Mouse (Mus musculus) stomach, postnatal 0 days (tissue): Measurements from ENCODE around the gene Rab15. TPM values are rescaled to one million over a fixed set of nuclear protein-coding genes. Genes with fewer than 3 reads are reported as not detected.

Experiments used
- ATAC-seq: fragments of 200-750 bp; cut with Nextera tagmentation; 2 replicates; pipeline ENCODE4 v1.8.0; 2017; ENCODE audit not compliant: low FRiP score, low TSS enrichment
- DNase-seq: peaks from one replicate; pipeline ENCODE4 v3.0.0-alpha.2; 2016; ENCODE audit warnings: low spot score
- H3K27ac ChIP-seq: fragments of 300-500 bp; sonication (generic); replicated peaks from 2 replicates; pipeline ENCODE4 v1.5.1; 2014; ENCODE audit warnings: mild to moderate bottlenecking, control low read depth
- H3K27me3 ChIP-seq: fragments of 300-500 bp; sonication (generic); 2 replicates; pipeline ENCODE4 v1.6.1; 2014; ENCODE audit warnings: low read length; ENCODE audit not compliant: control insufficient read depth, insufficient read depth
- H3K36me3 ChIP-seq: fragments of 300-500 bp; sonication (generic); 2 replicates; pipeline ENCODE4 v1.6.1; 2014; ENCODE audit warnings: low read length, mixed read lengths; ENCODE audit not compliant: control insufficient read depth, insufficient read depth
- H3K4me1 ChIP-seq: fragments of 300-500 bp; sonication (generic); replicated peaks from 2 replicates; pipeline ENCODE4 v1.6.1; 2014; ENCODE audit warnings: antibody characterized with exemption; ENCODE audit not compliant: control insufficient read depth, insufficient read depth
- H3K4me2 ChIP-seq: fragments of 300-500 bp; sonication (generic); replicated peaks from 2 replicates; pipeline ENCODE4 v1.6.1; 2014; ENCODE audit warnings: low read depth, mild to moderate bottlenecking, control low read depth, moderate library complexity
- H3K4me3 ChIP-seq: fragments of 300-500 bp; sonication (generic); 2 replicates; pipeline ENCODE4 v1.5.1; 2014; ENCODE audit warnings: low read depth, low read length, control low read depth
- H3K9ac ChIP-seq: fragments of 300-500 bp; sonication (generic); 2 replicates; pipeline ENCODE4 v1.6.1; 2014; ENCODE audit warnings: mild to moderate bottlenecking, low read length, control low read depth, mixed read lengths
- H3K9me3 ChIP-seq: fragments of 300-500 bp; sonication (generic); 2 replicates; pipeline ENCODE4 v1.6.1; 2016; ENCODE audit warnings: low read length; ENCODE audit not compliant: control insufficient read depth
- CTCF ChIP-seq: IDR thresholded peaks from 2 replicates; pipeline ENCODE4 v1.5.1; 2016; ENCODE audit warnings: antibody characterized with exemption, low read depth, mild to moderate bottlenecking, moderate library complexity
- EP300 ChIP-seq: optimal IDR thresholded peaks from 2 replicates; pipeline ENCODE3; 2016; ENCODE audit warnings: antibody characterized with exemption
- WGBS: fragments of 180-500 bp; shearing (Covaris S2); extraction: QIAGEN DNeasy Blood & Tissue Kit; methylation state at CpG from one replicate; pipeline ENCODE4 v1.1.7; 2014; 5-methylcytosine and 5-hydroxymethylcytosine counted together
- polyA plus RNA-seq: library from polyadenylated mRNA; unstranded; fragments of >200 nt; fragmentation: Nextera tagmentation; extraction: Ambion mirVana; gene quantifications from 2 replicates; pipeline ENCODE4 v1.2.1, GENCODE M21; 2015

Rab15 gene
- polyA plus RNA-seq, 1 experiment from 2014 or later: 24.0 TPM

- Histone ChIP-seq H3K27ac (no peak overlapping the region; the same call in 1 of the 2 replicates), H3K4me3 (0 out of 2 replicates have a peak overlapping the region, but pooled peaks have one; percentile 71), H3K9ac (no peak overlapping the region), H3K4me1 (peaks cover 9% of the 10 kb centered on the region; the same call in 1 of the 2 replicates), H3K4me2 (peak overlapping the region; percentile 20; the same call in 1 of the 2 replicates), H3K9me3 (no peaks in the 10 kb centered on the region), H3K36me3 (no peaks in the 10 kb centered on the region), H3K27me3 (no peaks in the 10 kb centered on the region)
- DNase-seq: no peak
- 44% methylated on average over 4 of the region's 4 CpGs for WGBS
- TF ChIP-seq CTCF (no peak), EP300 (no peak)
- ATAC-seq: no peak
Measured at GRCm38 (mm10) chr12:76820615-76821014, 2.1 kb downstream of the Rab15 start.

DNA sequence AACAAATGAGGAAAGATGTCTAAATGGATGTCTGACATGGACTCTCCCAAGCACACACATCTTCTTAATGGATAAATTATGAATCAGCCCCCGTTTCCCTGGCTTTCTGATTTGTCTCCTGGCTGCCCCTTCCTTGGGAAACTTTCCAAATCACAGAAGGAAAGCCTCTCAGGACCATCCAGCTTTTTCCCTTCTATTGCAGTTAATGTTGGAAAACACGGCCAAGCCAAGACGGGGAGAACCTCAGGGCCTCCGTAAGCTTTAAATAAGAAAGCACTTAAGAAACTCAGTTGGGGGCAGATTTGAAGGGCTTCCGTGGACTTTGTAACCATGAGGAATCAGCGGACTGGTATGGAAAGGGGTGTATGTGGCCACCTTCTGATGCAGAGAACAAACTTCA lies 2.9 kb downstream of the Rab15 start:
- H3K27ac ChIP-seq: no peak overlapping the region; the same call in 1 of the 2 replicates
- peaks cover 9% of the 10 kb centered on the region; the same call in 1 of the 2 replicates for H3K4me1 ChIP-seq
- 46% methylated on average over 6 of the region's 6 CpGs for WGBS
- no peak for DNase-seq
- no peaks in the 10 kb centered on the region for H3K36me3 ChIP-seq
- no peak for ATAC-seq
- H3K9me3 ChIP-seq: no peaks in the 10 kb centered on the region
- H3K4me3 ChIP-seq: no peak overlapping the region
- no peak overlapping the region for H3K4me2 ChIP-seq
- TF ChIP-seq CTCF (no peak), EP300 (no peak)
- H3K27me3 ChIP-seq: no peaks in the 10 kb centered on the region
- H3K9ac ChIP-seq: no peak overlapping the region

GRCm38 (mm10) chr12:76818908-76819307 lies 3.8 kb downstream of the Rab15 start:
- Histone ChIP-seq H3K27ac (peak overlapping the region; percentile 84; the same call in 1 of the 2 replicates), H3K4me1 (peaks cover 9% of the 10 kb centered on the region; the same call in 1 of the 2 replicates), H3K27me3 (no peaks in the 10 kb centered on the region), H3K4me3 (no peak overlapping the region), H3K9me3 (no peaks in the 10 kb centered on the region), H3K36me3 (no peaks in the 10 kb centered on the region), H3K4me2 (no peak overlapping the region), H3K9ac (no peak overlapping the region)
- TF ChIP-seq CTCF: no peak
- no peak for TF ChIP-seq EP300
- DNase-seq (no peak), ATAC-seq (no peak)
- WGBS: 70% methylated on average over 9 of the region's 9 CpGs

GRCm38 (mm10) chr12:76818120-76818519 lies 4.6 kb downstream of the Rab15 start:
- 0 out of 2 replicates have a peak overlapping the region, but pooled peaks have one; percentile 8 for H3K4me2 ChIP-seq
- 53% methylated on average over 4 of the region's 4 CpGs for WGBS
- peaks cover 9% of the 10 kb centered on the region; the same call in 1 of the 2 replicates for H3K4me1 ChIP-seq

GRCm38 (mm10) chr12:76817176-76817575 lies 5.5 kb downstream of the Rab15 start:
- no peak for ATAC-seq
- WGBS: 54% methylated on average over 4 of the region's 4 CpGs
- DNase-seq: no peak
- no peaks in the 10 kb centered on the region for H3K36me3 ChIP-seq
- no peaks in the 10 kb centered on the region for H3K9me3 ChIP-seq
- H3K9ac ChIP-seq: no peak overlapping the region
- TF ChIP-seq EP300 (no peak), CTCF (no peak)
- peaks cover 9% of the 10 kb centered on the region; the same call in 1 of the 2 replicates for H3K4me1 ChIP-seq
- no peaks in the 10 kb centered on the region for H3K27me3 ChIP-seq
- no peak overlapping the region for H3K4me3 ChIP-seq
- H3K4me2 ChIP-seq: no peak overlapping the region
- no peak overlapping the region for H3K27ac ChIP-seq

More at GRCm38 (mm10) chr12:76818120-76818519, 4.6 kb downstream of the Rab15 start:
- no peaks in the 10 kb centered on the region for H3K9me3 ChIP-seq
- no peak overlapping the region for H3K4me3 ChIP-seq
- peak; percentile 86 for ATAC-seq
- peak overlapping the region; percentile 84 for H3K27ac ChIP-seq
- no peaks in the 10 kb centered on the region for H3K27me3 ChIP-seq
- peak; percentile 83 for DNase-seq
- TF ChIP-seq EP300 (peak; percentile 73), CTCF (no peak)
- H3K9ac ChIP-seq: no peak overlapping the region
- no peaks in the 10 kb centered on the region for H3K36me3 ChIP-seq

DNA sequence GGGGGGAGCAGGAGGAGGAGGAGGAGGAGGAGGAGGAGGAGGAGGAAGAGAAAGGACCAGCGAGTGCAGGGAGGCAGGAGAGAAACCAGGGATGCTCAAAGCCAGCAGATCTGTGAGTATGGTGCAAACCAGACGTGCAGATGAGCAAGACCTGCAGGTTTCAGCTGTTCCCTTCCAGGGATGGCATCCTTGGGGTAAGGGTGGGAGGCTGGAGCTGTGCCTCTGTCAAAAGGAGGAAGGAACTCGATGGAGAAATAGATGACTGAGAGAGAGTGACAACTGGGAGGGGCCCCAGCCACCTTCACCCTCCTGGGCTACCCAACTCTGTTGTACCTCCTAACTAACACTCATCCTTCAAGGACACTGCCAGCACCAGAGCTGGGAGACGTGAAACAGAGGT lies 6.0 kb downstream of the Rab15 start:
- Histone ChIP-seq H3K9me3 (no peaks in the 10 kb centered on the region), H3K27me3 (no peaks in the 10 kb centered on the region), H3K4me3 (no peak overlapping the region), H3K36me3 (no peaks in the 10 kb centered on the region), H3K27ac (no peak overlapping the region), H3K4me1 (peaks cover 9% of the 10 kb centered on the region; the same call in 1 of the 2 replicates), H3K4me2 (no peak overlapping the region), H3K9ac (no peak overlapping the region)
- DNase-seq (no peak), ATAC-seq (no peak)
- TF ChIP-seq CTCF (no peak), EP300 (no peak)
- 49% methylated on average over 4 of the region's 4 CpGs for WGBS
